Mouse (Mus musculus): Measurements from ENCODE around the gene Kalrn.

Gene Kalrn

DNA sequence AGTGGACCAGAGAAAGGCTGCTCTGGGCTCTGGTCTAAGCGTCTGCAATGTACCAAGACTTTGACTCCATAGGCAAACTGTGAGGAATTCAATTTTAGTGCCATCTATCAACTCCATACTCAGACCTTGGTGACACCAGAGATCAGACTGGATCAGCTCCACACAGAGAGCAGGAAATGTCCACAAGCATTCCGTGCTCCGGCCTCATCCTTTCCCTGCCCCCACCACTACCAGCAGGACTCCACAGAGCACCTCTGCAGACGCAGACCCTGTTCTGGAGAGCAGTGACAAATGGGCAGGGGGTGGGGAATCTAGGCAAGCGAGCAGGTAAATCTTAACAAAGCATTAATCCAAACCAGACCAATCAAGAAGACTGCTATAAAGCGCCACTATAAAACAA is 15.4 kb downstream of the Kalrn start:
- DNase-seq (ENCODE audit: low spot score in 2 of 2) = no peak

DNA sequence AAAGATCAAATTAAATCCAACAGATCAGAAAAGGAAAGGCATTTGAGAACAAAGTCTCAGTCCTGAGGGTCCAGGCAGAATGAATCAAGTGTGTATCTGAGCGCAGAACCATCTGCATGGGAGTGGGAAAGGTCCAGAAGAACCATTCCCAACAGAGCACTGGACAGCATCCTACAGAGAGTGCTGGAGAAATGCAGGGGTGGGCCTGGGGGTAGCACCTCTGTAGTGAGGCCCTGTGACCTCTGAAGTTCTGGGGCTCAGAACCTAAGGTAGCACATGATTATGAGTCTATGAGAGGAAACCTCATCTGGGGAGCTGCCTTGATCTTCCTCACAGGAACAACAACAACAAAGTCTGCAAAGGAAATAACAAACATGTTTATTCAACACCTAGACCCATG is 20.6 kb downstream of the Kalrn start:
- no peak for DNase-seq (ENCODE audit: low spot score in 2 of 2)

DNA sequence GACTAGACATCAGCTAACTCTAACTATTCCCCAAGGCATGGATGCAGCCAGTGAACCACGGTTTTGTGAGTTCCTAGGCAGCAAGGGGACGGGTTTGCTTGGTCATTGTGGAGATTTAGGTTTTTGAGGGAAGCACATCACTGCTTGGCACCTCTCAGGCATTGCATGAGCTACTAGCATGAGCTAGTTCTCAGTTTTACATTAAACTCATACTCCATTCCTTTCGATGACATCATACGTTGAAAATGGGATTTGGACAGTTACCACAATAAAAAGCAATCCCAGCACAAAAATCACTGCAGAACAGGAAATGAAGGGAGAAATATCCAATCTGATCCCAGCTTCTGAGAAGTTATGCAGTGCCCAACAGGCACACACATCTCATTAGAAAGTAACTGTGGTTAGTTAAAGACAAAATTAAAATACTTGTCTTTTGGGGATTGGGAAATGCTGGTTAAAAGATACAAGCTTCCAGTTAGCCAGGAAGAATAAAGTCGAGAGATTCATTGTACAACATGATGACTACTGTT is 23.8 kb downstream of the Kalrn start:
- no peak for DNase-seq (ENCODE audit: low spot score in 2 of 2)

DNA sequence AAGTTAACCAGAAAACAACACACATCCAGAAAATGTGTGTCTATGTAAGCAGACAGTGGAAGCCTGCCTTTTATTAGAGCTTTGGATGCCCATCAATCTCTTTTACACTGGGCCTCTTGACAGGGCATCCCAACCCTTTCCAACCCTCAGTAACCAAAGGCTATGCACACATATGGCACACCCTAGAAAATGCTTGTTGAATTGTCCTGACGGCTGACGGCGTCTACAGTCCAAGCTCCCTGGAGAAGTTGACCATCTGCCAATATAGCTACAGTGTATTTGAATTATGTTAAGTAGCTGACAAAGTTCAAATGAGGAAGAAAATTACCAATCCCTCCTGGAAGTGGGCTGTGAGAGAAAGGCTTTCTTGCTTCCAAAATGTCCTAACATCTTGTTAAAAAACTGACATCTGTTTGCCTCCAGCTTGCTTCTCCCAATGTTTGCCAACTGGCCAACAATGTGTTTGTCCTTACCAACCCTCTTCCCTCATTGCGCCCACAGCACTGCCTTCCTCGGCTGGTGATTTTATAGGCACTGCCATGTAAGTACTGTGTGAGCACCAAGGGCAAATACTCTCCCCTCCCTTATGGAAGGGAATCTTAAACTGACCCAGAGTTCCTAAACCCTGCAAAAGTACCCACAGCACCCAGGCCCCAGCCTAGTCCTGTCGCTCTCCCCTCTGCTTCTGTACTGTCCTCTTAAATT is 26.4 kb downstream of the Kalrn start:
- DNase-seq (ENCODE audit: low spot score in 2 of 2) = no peak

DNA sequence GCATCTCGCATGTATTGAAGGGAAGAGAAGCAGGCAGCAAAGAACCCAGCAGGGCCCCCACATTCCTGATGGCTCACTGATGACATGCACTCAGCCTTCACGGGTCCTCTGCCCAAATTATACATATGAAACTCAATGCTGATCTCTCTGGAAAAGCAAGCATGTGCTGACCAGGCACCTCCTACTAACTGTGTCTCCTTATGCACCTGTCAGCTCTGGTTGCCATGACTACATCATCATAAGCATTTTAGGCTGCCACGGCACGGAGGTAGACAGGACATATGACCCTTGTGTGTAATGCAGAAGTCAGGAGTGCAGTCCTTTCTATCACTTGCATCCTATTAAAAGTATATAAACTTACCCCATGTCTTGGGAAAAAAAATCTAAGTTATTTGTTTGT is 29.6 kb downstream of the Kalrn start:
- DNase-seq (ENCODE audit: low spot score in 2 of 2) = no peak

DNA sequence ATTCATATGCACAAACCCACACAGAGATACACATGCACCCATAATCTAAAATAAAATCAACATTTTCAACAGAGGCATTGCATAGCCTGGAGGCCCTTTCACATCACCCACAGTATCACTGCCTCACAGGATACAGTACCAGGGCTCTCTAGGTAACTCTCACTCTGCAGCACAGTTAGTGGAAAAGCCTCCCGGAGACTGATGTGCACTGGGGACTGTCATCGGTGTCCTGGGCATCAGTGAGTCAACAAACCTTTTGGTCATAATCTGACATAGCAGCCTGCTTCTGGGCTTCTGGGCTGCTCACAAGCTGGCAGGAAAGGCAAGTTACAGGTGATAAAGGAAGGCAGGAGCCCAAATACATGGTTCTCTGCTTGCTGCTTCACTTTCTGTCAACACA is 31.0 kb downstream of the Kalrn start:
- no peak for DNase-seq (ENCODE audit: low spot score in 2 of 2)

DNA sequence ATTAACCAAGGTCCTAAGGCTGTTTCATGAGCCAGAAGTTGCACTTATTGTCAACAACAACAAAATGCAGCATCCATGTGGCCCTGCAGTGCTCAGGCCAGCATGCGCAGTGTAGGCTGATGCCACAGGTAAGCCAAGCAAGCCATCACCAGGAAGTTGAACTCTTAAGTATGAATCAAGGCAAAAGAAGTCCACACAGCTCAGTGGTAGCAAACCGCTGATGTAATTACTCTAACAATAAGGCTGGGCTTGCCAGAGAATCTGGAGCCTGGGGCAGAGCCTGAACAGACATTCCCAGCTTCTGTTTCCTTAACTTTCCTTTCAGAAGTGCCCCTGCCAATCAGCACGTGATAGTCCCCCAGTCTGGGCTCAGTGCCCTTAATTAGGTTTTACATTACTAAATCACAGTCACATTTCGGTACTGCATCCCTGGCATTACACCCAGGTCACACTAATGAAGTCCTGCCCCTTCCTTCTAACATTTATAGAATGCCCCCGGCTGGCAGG is 34.6 kb downstream of the Kalrn start:
- DNase-seq (ENCODE audit: low spot score in 2 of 2) = no peak

DNA sequence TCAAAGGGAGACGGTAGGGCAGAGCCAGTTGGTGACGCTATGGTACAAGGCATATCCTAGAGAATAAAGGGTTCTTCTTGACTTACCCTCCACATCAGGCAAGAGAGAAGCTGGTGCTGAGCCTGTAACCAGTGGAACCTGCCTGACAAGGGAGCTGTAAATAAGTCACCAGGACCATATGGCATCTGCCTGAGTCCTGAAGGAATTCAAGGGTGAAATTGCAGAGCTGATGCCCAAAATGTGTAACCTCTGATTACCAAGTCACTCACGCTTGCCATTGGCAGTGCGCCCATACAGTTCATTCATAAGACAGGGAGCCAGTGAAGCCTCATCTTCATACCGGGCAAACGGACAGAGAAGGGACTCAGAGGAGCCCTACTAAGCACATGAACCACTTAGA is 37.0 kb downstream of the Kalrn start:
- DNase-seq (ENCODE audit: low spot score in 2 of 2) = no peak

DNA sequence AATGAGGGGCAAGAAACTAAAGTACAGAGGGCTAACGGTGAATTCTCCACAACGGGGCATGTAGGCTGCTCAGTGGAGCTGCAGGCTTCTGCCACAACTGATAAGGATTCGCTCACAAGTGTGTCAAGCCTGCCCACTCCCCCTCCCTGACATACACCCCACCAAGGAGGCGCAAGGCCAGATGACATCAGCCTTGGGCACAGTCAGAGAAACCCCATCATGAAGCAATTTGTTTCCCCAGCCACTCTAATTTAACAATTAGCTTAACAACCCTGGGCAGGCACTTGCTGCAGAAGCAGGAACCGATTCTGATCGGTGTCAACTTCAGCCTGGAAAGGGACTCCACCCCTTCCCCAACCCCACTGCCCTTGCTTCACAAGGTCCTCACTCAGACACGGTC is 38.2 kb downstream of the Kalrn start:
- no peak for DNase-seq (ENCODE audit: low spot score in 2 of 2)

DNA sequence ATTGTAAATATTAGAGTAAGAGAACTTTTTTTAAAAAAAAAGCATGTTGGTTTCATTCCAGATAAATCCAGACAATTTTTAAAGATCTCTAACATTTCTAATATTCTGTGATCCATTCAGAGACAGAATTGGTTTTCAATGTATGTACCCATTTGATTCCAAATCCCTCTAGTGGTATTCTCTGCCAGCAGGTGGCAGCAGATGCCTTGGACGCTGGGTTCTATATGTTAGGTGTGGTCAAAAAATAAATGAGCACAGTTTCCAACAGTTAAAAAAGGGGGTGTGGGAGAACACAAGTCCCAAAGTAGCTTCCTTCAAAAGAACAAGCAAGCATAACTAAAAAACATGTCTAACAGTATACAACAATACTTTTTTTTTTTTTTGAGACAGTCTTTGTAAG is 41.8 kb downstream of the Kalrn start:
- peak in 1 of 2 experiments; percentile 21 for DNase-seq (ENCODE audit: low spot score in 2 of 2)

DNA sequence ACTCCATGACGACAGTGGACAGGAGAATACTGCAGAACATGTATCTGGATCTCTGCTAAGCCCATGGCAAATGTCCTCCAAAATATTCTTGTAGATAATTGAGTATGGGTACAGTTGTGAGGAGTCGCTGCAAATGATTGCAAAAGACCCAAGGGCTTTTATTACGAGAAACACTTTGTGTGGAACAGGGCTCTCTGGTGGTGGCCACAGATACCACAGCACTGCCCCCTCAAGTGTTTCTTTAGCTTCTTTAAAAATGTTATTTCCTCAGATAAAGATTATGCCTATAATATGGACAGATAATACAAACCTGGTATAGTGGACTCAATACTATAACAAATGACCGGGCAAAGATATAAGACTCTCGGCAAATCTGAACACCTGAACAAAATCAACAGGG is 43.3 kb downstream of the Kalrn start:
- DNase-seq (ENCODE audit: low spot score in 2 of 2) = no peak

DNA sequence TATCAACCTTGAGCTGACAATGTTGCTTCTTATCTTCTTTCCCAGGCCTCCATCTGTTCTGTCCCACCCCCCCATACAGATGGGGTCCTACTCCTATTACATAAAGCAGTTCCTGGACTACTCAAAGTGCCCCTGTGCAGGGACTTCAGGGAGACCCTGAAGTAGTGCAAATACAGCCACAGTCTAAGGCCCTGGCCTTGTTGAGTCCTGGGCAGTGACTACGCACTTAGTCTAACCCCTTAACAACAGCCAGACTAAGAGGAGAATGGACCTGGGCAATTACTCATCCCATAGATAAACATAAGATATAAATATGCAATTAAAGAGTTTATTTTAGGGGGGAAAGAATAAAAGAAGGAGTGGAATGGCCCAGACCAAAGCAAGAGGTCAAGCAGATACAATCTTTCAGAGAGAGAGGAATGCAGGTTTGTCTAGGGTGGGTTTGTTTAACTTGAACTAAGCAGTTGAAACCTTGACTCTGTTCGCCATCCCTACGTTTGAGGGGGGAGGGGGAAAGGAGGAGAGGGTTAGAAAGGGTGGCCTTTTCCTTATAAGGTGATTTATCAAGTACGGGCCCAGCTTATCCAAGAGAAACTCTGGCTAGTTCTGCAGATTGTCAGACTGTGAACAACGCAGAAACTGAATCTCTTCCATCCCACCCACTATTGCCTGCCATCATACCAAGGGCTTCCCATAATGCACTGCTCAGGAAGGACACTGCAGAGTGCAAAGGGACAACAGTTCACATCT is 44.9 kb downstream of the Kalrn start:
- DNase-seq (ENCODE audit: low spot score in 2 of 2) = no peak

DNA sequence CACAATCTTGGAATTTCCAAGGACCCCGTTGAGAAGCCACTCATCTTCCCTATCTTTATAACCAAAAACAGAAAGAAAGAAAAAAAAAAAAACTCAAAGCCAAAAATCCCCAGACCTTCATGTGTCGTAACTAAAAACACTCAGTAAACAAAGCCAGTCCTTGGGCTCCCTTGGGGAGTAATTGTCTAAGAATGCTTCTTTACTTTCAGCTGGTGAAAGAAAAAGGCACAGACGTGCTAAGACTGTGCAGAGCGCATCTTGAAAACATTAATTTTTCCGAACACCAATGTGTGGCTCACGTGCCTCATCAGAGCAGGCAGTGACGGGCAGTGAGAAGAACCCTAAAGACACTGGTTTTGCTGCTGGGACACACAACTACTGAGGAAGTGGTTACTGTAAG is 47.0 kb downstream of the Kalrn start:
- no peak for DNase-seq (ENCODE audit: low spot score in 2 of 2)

DNA sequence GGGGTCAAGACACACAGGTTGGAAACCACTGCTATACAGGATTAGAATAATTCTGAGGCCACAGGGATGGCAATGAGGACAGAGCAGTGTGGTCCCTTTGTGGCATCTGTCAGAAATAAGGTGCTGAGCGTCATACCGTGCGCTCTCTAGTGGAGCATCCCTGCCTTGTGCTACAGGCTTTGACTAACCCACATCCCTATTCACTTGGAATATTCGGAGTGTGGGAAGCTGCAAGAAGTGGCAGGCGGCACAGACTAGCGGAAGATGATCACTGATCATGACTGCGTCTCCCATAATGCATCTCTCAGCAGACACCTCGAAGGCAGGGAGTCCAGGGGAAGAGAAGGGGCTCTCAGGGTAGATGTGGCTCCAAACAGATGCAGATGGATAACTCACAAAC is 47.5 kb downstream of the Kalrn start:
- DNase-seq (ENCODE audit: low spot score in 2 of 2) = no peak

DNA sequence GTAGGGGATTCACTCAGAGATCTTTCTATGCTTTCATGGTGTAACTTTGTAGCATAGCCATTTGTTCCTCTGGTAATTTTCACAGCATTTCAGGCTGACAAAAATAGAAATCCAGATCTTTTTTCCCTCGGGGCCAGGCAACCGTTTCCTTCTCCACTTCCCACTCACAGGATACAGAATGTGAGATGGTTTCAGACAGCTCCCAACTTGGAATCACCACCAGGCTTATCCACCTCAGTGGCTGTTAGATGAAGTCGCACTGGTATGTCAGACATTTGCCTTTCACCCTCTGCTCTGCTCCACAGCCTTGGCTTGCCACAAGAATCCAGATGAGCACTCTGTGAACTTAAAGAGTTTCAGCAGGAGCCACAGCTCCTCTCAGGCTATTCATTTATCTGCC is 48.1 kb downstream of the Kalrn start:
- no peak for DNase-seq (ENCODE audit: low spot score in 2 of 2)

DNA sequence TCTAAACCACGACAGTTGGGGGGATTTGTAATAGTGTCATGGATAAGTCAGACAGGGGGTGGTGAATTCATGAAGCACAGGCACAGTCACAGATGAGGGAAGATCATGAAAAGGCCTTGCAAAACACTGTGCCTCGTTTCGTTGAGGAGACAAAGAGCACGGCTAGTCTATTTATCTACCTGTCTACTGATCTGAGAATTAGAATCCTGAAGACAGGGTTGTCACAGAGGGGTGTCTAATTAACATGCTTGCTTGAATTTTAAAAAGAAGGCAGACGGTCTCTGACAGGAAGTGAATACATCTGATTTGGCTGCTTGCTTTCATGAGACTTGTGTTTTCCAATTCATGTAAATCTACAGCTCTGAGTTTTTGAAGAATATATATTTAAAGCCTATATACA is 52.3 kb downstream of the Kalrn start:
- DNase-seq (ENCODE audit: low spot score in 2 of 2) = no peak

DNA sequence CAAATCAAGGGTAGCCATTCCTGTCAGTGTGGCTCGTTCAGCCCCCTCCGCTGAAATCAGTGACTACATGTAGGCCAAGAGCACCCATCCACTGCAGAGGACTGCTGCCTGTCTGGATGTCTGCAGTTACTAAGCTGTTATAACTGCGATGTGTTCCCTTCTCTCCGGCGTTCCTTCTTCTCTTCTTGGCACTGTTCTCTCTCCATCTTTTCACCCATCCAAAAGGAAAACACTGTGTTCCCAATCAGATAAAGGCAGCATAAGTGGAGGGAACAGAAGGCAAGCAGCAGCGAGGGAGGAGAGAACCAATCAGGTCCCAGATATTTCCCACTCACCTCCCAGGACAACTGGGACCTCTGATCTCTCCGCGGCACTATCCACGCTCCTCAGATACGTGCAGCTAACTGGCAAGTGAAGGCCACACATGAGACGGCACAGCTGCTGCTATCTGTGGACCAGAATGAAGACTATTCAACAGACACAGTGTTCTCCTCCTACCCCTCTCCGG is 56.4 kb downstream of the Kalrn start:
- DNase-seq (ENCODE audit: low spot score in 2 of 2) = no peak

DNA sequence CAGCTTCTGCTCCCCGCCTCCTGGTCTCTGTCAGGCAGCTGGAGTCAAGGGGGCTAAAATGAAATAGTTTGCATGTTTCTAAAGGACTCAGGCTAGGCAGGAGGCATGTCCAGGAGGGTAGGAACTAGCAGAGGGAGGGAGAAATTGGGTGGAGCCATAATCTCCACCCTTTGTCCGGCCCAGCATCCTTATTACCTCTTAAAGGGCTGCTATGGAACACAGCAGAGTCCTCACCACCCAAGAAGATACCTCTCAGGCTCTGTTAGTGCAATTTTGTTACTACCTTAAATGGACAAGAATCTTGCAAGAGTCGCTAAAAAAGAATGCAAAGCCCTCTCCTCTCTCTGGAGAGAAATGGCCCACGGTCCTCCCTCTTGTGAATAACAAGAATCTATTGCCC is 57.8 kb downstream of the Kalrn start:
- no peak for DNase-seq (ENCODE audit: low spot score in 2 of 2)

DNA sequence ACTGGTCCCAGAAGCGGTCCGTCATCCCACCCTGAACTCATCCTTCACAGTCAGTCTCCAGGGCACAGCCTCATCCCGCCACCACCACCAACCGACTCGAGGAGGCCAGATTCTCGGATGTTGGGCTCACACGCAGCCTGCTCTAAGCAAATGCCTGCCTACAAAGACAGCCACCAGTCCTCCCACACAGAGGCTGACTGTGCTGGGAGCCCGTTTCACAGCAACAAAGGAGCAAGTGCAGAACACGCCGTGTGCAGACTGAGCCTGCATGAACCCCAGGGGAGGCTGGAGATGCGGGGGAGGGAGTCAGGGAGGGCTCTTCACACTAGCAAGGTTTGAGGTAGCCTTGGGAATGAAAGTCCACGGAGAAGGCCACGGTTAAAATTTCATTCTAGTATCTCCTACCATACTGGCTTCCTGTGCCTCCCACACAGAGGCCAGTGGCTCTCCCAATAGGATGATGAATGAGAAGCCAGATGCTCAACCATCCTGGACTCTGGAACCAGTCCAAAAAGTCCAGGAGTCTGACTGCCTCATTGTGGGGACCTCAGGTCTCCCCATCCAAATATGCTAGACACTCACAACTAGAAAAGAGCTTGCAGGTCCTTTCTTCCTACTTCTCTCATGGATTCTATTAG is 59.3 kb downstream of the Kalrn start:
- no peak for DNase-seq (ENCODE audit: low spot score in 2 of 2)

DNA sequence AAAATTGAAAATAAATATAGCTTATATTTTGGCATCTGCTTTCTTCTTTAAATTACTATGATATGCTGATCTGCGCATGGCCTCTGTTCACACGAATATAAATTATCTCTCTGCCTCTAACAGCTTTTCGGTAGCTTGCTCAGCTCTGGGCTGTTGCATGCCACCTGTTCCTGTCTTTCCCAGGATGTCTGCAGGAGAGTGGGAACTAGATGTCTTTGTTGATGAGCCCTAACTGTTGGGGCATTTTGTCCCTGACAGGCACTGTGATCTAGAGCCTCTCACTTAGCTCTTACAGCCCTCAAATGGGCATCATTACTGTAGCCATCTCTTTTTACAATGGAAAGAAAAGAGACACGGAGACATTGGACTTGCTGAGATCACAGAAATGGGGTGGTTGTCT is 61.0 kb downstream of the Kalrn start:
- DNase-seq (ENCODE audit: low spot score in 2 of 2) = no peak

DNA sequence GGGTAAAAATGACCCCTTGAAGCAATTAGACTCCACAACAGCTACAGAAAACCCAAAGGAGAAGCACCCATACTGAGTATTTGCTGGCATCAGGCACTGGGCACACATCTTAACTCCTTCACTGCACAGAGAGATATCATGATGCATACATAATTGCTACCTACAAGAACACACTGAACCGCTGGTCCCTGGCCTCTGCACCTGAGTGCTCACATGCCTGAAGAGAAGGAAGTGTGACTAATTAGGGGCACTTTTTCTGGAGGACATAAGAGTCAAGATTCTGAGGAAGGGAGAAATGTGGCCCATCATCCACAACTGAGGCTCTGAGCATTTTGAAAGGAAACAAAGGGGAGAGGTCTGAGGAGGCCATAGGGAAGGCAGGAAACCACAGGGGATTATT is 65.2 kb downstream of the Kalrn start:
- no peak for DNase-seq (ENCODE audit: low spot score in 2 of 2)

DNA sequence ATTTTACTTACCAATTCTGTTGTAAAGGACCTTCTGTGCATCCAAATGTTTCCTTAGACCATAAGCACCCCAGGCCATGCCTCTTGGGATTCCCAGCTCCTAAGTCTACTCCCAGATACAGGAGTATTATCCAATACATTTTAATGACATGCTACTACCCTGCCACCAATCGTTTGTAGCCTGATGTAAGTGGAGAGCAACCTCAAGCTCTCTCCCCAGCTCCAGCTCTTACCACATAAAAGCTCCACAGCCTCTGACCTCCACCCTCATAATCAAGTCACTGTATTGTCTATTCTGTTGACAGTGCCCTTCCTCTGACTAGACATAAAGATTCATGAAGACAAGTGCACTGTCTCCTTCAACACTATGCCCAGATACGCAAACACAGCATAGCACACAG is 67.3 kb downstream of the Kalrn start:
- no peak for DNase-seq (ENCODE audit: low spot score in 2 of 2)

DNA sequence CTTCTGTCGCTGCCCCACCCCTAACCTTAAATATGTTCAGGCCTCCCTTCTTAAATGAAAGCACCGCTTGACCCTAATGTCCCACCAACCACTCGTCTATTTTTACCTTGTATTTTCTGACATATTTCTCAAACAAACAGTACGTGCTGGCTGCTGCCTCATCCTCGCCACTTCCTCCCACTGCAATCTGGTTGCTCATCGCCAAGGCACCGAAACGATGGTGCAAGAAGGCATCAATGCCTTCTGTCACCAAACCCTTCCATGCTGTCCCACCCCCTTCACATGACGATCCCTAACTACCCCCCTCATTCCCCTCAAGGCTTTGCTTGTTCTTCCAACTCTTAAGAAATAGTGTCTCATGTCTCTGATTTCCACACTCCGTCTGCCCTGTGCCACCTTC is 69.1 kb downstream of the Kalrn start:
- DNase-seq (ENCODE audit: low spot score in 2 of 2) = no peak

Data from spleen, postnatal 4 days (tissue).